Mouse (Mus musculus) frontal cortex, postnatal 14 days (tissue): ENCODE results near the gene Stard5.

ENCODE experiments used
- DNase-seq, 2 experiments: peaks; one replicate each; pipeline ENCODE4 v3.0.0; 2022; ENCODE audit warnings: low spot score in 2 of 2

The Stard5 gene

DNA sequence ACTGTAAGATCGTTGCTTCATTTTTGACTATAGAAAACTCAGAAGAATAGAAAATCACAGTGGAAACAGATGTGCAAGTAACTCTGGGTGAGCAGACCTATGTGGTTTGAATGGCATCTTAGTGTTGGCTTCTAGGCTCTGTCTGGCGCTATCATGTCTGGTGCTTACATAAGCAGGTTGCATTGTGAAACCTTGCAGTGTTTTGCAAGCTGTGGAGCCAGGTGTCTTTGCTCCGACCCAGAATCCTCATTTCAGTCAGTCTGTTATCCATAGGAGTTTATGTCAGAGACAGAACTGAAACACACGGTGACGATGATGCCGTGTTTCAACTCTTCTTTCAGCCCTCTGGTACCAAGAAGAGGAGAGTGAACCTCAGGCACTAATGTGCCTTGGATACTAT is 2.1 kb downstream of the Stard5 start:
- no peak for DNase-seq

- no peak for DNase-seq
These were observed 4.0 kb downstream of the Stard5 start for GRCm38 (mm10) chr7:83635726-83636125.

DNA sequence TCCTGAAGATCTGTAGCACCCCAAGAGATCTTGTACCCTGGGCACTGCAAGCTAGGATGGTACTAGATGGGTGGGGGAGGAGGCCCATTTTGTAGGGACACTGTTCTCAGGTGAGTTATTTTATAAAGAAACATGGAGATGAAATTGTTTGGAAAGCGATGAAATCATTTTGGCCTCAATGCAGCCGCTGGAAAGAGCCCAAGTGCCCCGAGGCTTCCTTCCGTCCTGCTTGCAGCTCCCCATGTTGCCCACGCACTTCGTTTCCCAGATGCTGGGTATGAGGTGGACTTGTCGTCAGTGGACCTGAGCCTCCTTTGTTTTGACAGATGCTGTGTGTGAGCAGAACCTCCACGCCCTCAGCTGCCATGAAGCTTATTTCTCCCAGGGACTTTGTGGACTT is 4.7 kb downstream of the Stard5 start:
- no peak for DNase-seq

DNA sequence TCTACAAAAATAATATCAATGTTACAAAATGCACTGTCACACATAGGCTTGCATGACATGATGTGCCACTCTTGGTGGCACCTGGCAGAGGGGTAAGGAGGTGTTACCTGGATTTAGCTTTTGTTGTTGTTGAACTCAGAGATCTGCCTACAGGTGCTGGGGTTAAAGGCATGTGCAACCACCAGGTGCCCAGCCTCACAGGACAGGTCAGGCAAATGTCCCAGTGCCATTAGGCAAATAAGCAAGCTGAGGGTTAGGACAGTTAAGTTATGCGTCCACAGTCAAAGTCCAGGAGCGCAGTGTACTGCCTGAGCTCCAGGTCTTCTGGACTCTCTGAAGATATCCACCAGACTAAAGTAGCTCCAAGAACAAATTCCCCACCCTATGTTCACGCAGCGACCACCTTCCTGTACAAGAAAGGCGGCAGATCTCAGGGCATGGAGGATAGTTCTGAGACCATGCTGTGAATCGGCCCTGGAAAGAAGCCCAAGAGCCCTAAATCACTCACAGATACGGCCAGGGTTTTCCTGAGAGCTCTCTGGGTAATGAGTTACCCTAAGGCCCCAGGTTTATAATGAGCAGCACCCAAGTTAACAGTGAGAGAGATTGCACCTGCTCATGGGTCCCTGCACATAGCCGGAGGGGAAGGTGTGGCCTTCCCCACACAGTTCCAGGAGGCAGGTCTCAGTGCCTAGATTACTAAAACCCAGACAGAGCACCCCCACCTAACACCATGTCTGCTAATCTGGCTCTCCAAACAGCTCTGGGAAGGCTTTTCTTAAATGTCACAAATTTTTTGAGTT is 6.2 kb downstream of the Stard5 start:
- DNase-seq, result no peak

GRCm38 (mm10) chr7:83639084-83639483 is 7.3 kb downstream of the Stard5 start:
- DNase-seq, result no peak

GRCm38 (mm10) chr7:83640581-83640980 is 8.8 kb downstream of the Stard5 start:
- DNase-seq, result no peak

DNA sequence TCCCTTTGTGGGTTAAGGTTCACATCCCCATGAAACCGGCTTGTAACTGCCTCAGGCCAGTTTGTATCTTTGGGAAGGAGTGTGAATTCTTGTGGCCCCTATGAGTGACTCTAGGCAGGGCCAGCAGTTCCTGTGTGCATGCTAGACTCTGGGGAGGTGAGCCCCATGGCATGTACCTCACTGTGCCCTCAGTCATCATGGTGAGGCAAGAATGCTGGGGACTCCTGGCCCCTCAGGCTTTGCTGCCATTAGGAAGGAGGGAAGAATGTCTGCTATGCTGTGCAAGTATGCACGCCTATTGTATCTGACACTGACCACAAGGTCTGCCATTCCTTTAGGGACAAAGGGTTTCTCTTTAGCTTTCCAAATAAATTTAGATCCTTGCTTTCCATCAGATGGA is 9.4 kb downstream of the Stard5 start:
- no peak for DNase-seq

DNA sequence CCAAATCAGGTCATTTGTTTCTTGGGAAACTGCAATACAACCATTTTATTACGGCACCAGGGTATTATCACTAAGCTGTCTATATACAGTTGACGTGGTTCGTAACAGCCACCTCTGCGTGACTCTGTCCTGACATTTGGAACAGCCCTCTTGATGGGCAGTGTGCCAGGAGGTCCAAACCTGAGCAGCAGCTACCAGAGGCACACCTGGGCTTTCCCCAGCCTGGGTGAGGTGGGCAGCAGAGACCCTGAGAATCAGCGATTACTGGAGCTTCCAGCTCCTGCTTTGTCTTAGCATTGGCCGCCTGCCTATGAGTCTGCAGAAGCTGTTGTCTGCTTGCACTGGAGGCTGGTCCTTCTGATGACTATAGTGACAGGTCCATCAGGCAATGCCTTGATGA is 11.8 kb downstream of the Stard5 start:
- no peak for DNase-seq

DNA sequence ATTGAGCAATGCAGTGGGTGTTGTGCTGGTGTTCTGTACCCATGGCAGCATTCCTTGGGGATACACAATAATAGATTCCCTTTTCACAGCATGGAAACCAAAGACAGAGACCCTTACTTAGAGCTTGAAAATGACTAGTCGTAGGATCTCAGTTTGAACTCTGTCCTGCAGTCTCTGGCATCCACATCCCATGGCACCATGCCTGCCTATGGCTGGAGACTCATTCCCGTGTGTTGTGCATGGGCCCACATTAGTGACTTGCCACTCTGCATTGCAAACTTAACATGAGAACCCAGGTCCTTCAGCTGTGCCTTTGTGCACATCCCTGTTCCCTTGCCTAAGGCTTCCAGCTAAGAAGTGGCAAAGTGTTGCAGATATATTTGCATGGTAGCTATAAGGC is 13.0 kb downstream of the Stard5 start:
- DNase-seq, result no peak

GRCm38 (mm10) chr7:83645476-83645875 is 13.7 kb downstream of the Stard5 start:
- no peak for DNase-seq

DNA sequence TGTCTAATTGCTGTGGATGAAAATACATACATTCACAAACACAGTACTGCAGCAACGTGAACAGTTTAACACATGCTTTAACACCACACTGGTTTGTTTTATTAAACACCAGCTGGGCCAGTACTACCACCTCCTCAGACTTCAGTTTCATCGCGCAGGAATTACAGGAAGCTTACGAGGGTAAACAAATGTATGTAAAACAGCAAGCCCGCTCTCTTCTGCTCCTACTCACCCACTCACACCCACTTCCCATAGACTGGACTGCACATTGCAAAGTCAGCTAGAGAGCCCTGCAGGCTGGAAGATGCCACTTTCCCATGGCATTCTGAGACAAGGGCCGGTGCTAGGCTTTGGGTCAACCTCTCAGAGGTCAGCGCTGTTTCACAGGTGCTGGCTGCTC is 17.0 kb downstream of the Stard5 start:
- no peak for DNase-seq

DNA sequence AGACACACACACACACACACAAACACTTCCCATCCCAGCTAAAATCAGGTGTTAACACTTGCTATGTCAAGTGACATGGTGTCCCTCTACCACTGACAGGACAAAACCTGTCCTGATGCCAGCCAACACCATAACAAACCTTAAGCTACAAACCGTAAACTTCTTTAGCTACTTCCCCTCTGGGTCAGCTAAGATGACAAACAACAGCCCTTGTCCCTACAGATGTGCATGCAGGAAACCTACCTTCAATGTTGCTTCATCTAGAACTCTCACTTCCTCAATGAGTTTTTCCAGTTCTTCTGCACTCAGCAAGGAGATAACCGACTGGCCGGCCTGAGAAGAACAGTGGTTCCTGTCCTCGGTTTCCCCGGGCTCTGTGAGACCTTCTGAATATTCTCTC is 18.9 kb downstream of the Stard5 start:
- no peak for DNase-seq

- no peak for DNase-seq
These were observed 20.7 kb downstream of the Stard5 start for GRCm38 (mm10) chr7:83652498-83652897.

GRCm38 (mm10) chr7:83653605-83654051 is 21.9 kb downstream of the Stard5 start:
- no peak for DNase-seq

GRCm38 (mm10) chr7:83654196-83654595 is 22.4 kb downstream of the Stard5 start:
- no peak for DNase-seq

GRCm38 (mm10) chr7:83654938-83655630 is 23.3 kb downstream of the Stard5 start:
- DNase-seq, result no peak

DNA sequence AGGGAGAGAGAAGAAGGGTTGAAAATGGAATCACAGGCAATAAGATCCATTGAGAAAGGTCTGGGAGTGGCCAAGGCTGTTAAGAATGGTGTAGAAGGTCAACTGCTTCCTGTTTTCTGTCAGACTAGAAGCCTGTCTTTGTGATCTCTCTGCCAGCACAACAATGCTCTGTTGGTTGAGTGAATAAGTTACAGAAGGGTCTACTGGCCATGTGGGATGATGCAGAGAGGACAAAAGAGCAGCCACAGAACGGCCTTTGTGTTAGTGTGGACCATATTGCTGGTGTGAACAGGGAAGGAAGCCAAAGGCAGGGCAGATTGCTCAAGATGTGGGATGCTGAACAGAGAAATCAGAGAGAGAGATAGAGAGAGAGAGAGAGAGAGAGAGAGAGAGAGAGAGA is 27.0 kb downstream of the Stard5 start:
- no peak for DNase-seq

GRCm38 (mm10) chr7:83659159-83660065 is 27.7 kb downstream of the Stard5 start:
- DNase-seq, result no peak

DNA sequence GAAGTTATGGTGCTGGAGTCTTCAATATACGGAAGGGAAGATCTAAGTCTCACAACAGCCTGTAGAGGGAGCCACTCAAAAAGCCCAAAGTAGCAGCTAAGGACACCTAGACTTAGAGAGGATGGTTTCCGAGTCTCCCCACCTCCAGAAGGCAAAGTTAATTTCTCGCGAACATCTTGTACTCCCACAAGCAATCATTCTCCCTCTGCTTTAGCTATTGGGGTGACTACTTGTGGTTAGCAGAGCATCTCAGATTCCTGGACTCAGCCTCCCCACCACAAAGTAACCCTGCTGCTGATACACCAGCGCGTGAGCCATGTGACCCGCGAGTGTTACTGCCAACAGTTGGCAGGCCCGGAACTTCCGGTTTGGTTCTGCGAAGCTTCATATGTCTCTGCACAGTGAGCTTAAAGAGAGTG is 28.5 kb downstream of the Stard5 start:
- no peak for DNase-seq

DNA sequence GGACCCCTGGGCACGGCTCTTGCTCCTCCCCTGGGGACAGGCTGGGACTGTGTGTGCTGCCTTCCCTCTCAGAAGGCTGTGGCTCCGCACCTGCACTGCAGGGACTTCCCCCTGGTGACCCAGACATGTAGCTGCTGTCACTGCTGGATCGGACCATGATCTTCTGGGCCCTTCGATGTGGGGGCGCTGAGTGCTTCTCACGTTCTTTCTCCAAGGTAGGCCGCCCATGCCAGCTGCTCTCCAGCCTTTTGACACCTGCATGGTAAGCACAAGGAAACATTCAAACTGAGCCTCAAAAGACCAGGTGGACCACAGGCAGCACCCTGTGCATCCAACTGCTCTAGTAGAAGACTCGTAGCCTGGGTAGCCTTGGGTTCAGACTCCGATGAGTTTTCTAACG is 29.3 kb downstream of the Stard5 start:
- no peak for DNase-seq

- DNase-seq, result no peak
These were observed 30.0 kb downstream of the Stard5 start for GRCm38 (mm10) chr7:83661763-83662162.

DNA sequence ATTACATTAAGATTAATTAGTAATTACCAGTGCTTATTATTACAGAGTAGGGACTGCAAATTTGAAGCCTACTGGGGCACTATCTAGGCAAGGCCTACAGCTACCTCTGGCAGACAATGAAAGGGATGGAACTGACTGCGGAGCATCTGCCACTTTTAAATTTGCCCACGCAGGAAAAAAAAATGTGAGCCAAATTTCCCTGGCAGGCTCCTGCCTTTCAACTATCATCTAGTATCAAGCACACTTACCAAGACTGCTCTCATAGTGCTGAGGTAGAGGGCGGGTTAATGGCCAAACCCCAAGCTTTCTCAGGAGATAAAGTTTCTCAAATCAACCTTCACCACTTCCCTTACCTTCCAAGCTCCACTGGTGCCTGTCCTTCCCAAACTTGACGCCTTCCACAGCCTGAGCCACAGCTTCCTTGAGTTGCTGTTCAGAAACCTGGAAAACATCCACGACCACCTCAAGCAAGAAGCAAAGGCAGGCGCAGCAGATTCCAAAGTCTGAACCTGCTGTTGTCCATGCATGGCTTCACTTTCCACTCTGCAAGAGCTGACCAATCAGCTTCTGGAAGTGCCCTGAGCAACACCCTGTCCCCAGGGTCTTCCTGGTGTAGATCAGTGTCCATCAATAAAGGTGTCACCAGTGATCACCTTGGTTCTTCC is 31.1 kb downstream of the Stard5 start:
- DNase-seq, result no peak
